Mouse (Mus musculus) forebrain, embryonic 16.5 days (tissue): Measurements from ENCODE around the gene Gm16506. TPM values are rescaled to one million over a fixed set of nuclear protein-coding genes. Genes with fewer than 3 reads are reported as not detected.
"Not testable (repeated sequence)": the region's sequence is repeated elsewhere in the genome, so short reads cannot be mapped to it uniquely, and the experiment has no call there.

ENCODE experiments used
- ATAC-seq: fragments of 200-750 bp; cut with Nextera tagmentation; 2 replicates; pipeline ENCODE4 v1.8.0; 2017; ENCODE audit warnings: mild to moderate bottlenecking, moderate library complexity
- H3K27ac ChIP-seq: fragments of 300-500 bp; sonication (generic); 2 replicates; pipeline ENCODE4 v1.5.1; 2014; ENCODE audit warnings: low read length, control low read depth
- H3K27me3 ChIP-seq: fragments of 300-500 bp; sonication (generic); replicated peaks from 2 replicates; pipeline ENCODE4 v1.6.1; 2014; ENCODE audit warnings: low read length; ENCODE audit not compliant: control insufficient read depth, insufficient read depth
- H3K36me3 ChIP-seq: fragments of 300-500 bp; sonication (generic); 2 replicates; pipeline ENCODE4 v1.6.1; 2014; ENCODE audit not compliant: control insufficient read depth, insufficient read depth
- H3K4me1 ChIP-seq: fragments of 300-500 bp; sonication (generic); replicated peaks from 2 replicates; pipeline ENCODE4 v1.6.1; 2014; ENCODE audit warnings: low read length; ENCODE audit not compliant: control insufficient read depth, insufficient read depth
- H3K4me2 ChIP-seq: fragments of 300-500 bp; sonication (generic); 2 replicates; pipeline ENCODE4 v1.6.1; 2014; ENCODE audit warnings: mild to moderate bottlenecking, low read length, control low read depth
- H3K4me3 ChIP-seq: fragments of 300-500 bp; sonication (generic); replicated peaks from 2 replicates; pipeline ENCODE4 v1.5.1; 2014; ENCODE audit warnings: mild to moderate bottlenecking, low read length, control low read depth
- H3K9ac ChIP-seq: fragments of 300-500 bp; sonication (generic); replicated peaks from 2 replicates; pipeline ENCODE4 v1.6.1; 2014; ENCODE audit warnings: low read depth, low read length, control low read depth
- H3K9me3 ChIP-seq: fragments of 300-500 bp; sonication (generic); 2 replicates; pipeline ENCODE4 v1.6.1; 2016; ENCODE audit warnings: low read length; ENCODE audit not compliant: control insufficient read depth
- WGBS: fragments of 180-500 bp; shearing (Covaris S2); extraction: QIAGEN DNeasy Blood & Tissue Kit; methylation state at CpG from one replicate; pipeline ENCODE4 v1.1.7; 2014; 5-methylcytosine and 5-hydroxymethylcytosine counted together
- polyA plus RNA-seq: library from polyadenylated mRNA; unstranded; fragments of >200 nt; fragmentation: Nextera tagmentation; extraction: Ambion mirVana; gene quantifications from 2 replicates; pipeline ENCODE4 v1.2.1, GENCODE M21; 2015

The Gm16506 gene
- not detected in 2 replicates for polyA plus RNA-seq

- not testable (repeated sequence) for H3K27ac ChIP-seq, H3K4me2 ChIP-seq, H3K4me3 ChIP-seq, H3K9me3 ChIP-seq, H3K4me1 ChIP-seq, H3K9ac ChIP-seq, H3K36me3 ChIP-seq, ATAC-seq, H3K27me3 ChIP-seq
- 98% methylated on average over 2 of the region's 3 CpGs for WGBS
Observed at GRCm38 (mm10) chr14:43727385-43727784, at the start of gene Gm16506. Gm16506 (minus strand) TSS chr14:43727485.

- H3K9me3 ChIP-seq, H3K4me1 ChIP-seq, H3K4me2 ChIP-seq, H3K4me3 ChIP-seq, H3K36me3 ChIP-seq, H3K9ac ChIP-seq, ATAC-seq, H3K27me3 ChIP-seq, H3K27ac ChIP-seq: not testable (repeated sequence)
- WGBS, result 88% methylated on average over 4 of the region's 4 CpGs
Observed at GRCm38 (mm10) chr14:43747566-43747965, 20.3 kb upstream of the Gm16506 start, which contains the start of gene Gm6526. Gm6526 (plus strand) TSS chr14:43747866.

- ATAC-seq, H3K36me3 ChIP-seq, H3K27ac ChIP-seq, H3K9ac ChIP-seq, H3K4me2 ChIP-seq, H3K9me3 ChIP-seq, H3K27me3 ChIP-seq, H3K4me1 ChIP-seq, H3K4me3 ChIP-seq: not testable (repeated sequence)
- WGBS, result 87% methylated on average over 4 of the region's 4 CpGs
Observed at GRCm38 (mm10) chr14:43697621-43698020, 29.7 kb downstream of the Gm16506 start, which contains the start of gene Gm7324. Gm7324 (plus strand) TSS chr14:43697828.

GRCm38 (mm10) chr14:43677099-43677498 lies 50.2 kb downstream of the Gm16506 start, which contains the start of gene Gm8165:
Gm8165 (minus strand) TSS chr14:43677199.
- not testable (repeated sequence) for H3K9ac ChIP-seq, H3K9me3 ChIP-seq, H3K4me1 ChIP-seq, H3K27ac ChIP-seq, H3K4me2 ChIP-seq, ATAC-seq, H3K4me3 ChIP-seq, H3K36me3 ChIP-seq, H3K27me3 ChIP-seq
- no CpG with 5 or more reads among the region's 2 CpGs for WGBS

Other genes with a start within 250 kb of the Gm16506 start
- not detected in 2 replicates for gene Gm5799, start 183.9 kb downstream of the Gm16506 start, polyA plus RNA-seq
- not detected in 2 replicates for gene Gm17654, start 148.3 kb downstream of the Gm16506 start, polyA plus RNA-seq
- not detected in 2 replicates for gene Gm10375, start 119.5 kb downstream of the Gm16506 start, polyA plus RNA-seq
- not detected in 2 replicates for gene Gm8165, start 50.3 kb downstream of the Gm16506 start, polyA plus RNA-seq
- 0.42 and 0.48 TPM in 2 replicates for gene Gm7324, start 29.7 kb downstream of the Gm16506 start, polyA plus RNA-seq
- gene Gm6526, start 20.4 kb upstream of the Gm16506 start, polyA plus RNA-seq, result not detected in 2 replicates
- gene Gm8180, start 57.3 kb upstream of the Gm16506 start, polyA plus RNA-seq, result not detected in 2 replicates
- gene Ear1, start 148.0 kb upstream of the Gm16506 start, polyA plus RNA-seq, result not detected in 2 replicates
- gene Ear10, start 196.1 kb upstream of the Gm16506 start, polyA plus RNA-seq, result not detected in 2 replicates
- 4.8 and 4.9 TPM in 2 replicates for gene Gm8113, start 197.9 kb upstream of the Gm16506 start, polyA plus RNA-seq
- not detected in 2 replicates for gene Ang5, start 229.6 kb upstream of the Gm16506 start, polyA plus RNA-seq